Mouse (Mus musculus): Measurements from ENCODE around the gene Acaca. TPM values are rescaled to one million over a fixed set of nuclear protein-coding genes. Genes with fewer than 3 reads are reported as not detected.

Acaca gene
- polyA plus RNA-seq, 1 experiment from 2014 or later = 4.8 TPM

DNA sequence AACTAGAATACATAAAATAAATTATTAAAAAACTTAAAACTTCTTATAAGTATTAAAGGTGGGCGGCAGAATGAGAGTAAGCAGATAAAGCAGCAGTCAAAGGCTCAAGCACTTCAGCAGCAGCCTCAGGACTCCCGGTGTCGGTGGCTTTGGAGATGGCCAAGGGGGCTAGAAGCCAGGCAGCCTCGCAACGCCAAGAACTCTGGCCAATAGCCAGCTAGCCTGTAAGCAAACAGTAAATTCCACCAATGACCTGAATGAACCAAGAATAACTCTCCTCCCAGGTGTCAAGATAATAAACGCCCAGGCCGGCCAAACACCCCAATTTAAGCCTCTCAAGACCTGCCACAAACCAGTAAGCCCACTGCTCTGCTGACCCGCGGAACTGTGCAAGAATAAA lies 13.8 kb upstream of the Acaca start:
- peaks cover 56% of the 10 kb centered on the region for H3K36me3 ChIP-seq
- no peak overlapping the region for H3K27ac ChIP-seq
- H3K9ac ChIP-seq = no peak overlapping the region
- H3K27me3 ChIP-seq = no peaks in the 10 kb centered on the region
- no peaks in the 10 kb centered on the region; the same call in 1 of the 2 replicates for H3K4me1 ChIP-seq (replicated peaks)
- H3K4me3 ChIP-seq (replicated peaks) = no peak overlapping the region
- no peaks in the 10 kb centered on the region for H3K9me3 ChIP-seq (replicated peaks)
- 83% methylated on average over 9 of the region's 9 CpGs for WGBS (ENCODE audit: insufficient replicate concordance)
- ATAC-seq (ENCODE audit: low read depth) (no peak), DNase-seq (no peak)
- H3K4me2 ChIP-seq = no peak overlapping the region

DNA sequence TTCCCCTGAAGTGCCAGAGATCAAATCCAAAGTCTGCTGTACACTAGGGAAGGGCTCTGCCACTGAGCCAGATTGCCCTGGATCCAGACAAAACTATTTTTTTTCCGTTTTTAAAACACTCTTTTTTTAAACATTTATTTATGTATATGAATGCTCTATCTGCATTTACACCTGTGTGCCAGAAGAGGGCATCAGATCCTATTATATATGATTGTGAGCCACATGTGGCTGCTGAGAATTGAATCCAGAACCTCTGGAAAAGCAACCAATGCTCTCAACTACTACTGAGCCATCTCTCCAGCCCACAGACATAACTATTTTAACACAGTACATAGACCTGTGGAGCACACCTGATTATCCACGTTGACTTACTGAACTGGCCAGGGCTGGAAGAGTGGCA lies 13.3 kb upstream of the Acaca start:
- WGBS (ENCODE audit: insufficient replicate concordance) = 51% methylated on average over 2 of the region's 2 CpGs
- DNase-seq (no peak), ATAC-seq (ENCODE audit: low read depth) (no peak)
- Histone ChIP-seq H3K4me3 (replicated peaks) (no peak overlapping the region), H3K4me2 (no peak overlapping the region), H3K27ac (no peak overlapping the region), H3K27me3 (no peaks in the 10 kb centered on the region), H3K36me3 (peaks cover 61% of the 10 kb centered on the region), H3K9ac (no peak overlapping the region), H3K4me1 (replicated peaks) (peaks cover 6% of the 10 kb centered on the region), H3K9me3 (replicated peaks) (no peaks in the 10 kb centered on the region)

DNA sequence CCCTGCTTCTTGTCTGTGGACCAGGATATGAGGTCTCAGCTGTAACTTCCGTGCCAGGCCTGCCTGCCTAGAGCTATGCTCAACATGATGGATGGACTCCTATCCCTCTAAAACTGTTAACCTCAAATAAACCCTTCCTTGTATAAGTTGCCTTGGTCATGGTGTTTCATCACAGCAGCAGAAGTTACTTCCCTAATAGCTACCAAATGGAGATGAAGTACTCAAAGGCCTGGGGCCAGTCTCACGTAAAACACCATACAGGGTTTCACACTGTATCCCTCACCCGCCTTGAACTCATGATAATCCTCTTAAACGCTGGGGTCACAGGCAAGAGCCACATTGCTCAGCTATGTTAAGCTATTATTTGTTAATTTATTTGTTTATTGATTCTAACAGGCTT lies 12.0 kb upstream of the Acaca start:
- ATAC-seq (ENCODE audit: low read depth) (no peak), DNase-seq (no peak)
- Histone ChIP-seq H3K27ac (no peak overlapping the region), H3K4me2 (no peak overlapping the region), H3K9me3 (replicated peaks) (no peaks in the 10 kb centered on the region), H3K9ac (no peak overlapping the region), H3K4me1 (replicated peaks) (peaks cover 10% of the 10 kb centered on the region), H3K27me3 (no peaks in the 10 kb centered on the region), H3K36me3 (peaks cover 62% of the 10 kb centered on the region), H3K4me3 (replicated peaks) (no peak overlapping the region)
- 80% methylated on average over 4 of the region's 4 CpGs for WGBS (ENCODE audit: insufficient replicate concordance)

- Histone ChIP-seq H3K4me3 (replicated peaks) (no peak overlapping the region), H3K9ac (no peak overlapping the region), H3K9me3 (replicated peaks) (no peaks in the 10 kb centered on the region), H3K27me3 (no peaks in the 10 kb centered on the region), H3K27ac (no peak overlapping the region), H3K4me1 (replicated peaks) (peaks cover 10% of the 10 kb centered on the region), H3K36me3 (peaks cover 68% of the 10 kb centered on the region), H3K4me2 (no peak overlapping the region)
- DNase-seq (no peak), ATAC-seq (ENCODE audit: low read depth) (no peak)
- WGBS (ENCODE audit: insufficient replicate concordance) = 70% methylated on average over 12 of the region's 12 CpGs
These were observed 8.2 kb upstream of the Acaca start for GRCm38 (mm10) chr11:84121051-84121956.

- DNase-seq (no peak), ATAC-seq (ENCODE audit: low read depth) (no peak)
- Histone ChIP-seq H3K4me2 (peak overlapping the region; percentile 87), H3K36me3 (peaks cover 28% of the 10 kb centered on the region), H3K4me1 (replicated peaks) (peaks cover 15% of the 10 kb centered on the region), H3K4me3 (replicated peaks) (no peak overlapping the region), H3K9me3 (replicated peaks) (no peaks in the 10 kb centered on the region), H3K9ac (no peak overlapping the region), H3K27me3 (peaks cover 9% of the 10 kb centered on the region), H3K27ac (no peak overlapping the region)
- WGBS (ENCODE audit: insufficient replicate concordance) = 53% methylated on average over 4 of the region's 4 CpGs
These were observed 1.5 kb upstream of the Acaca start for GRCm38 (mm10) chr11:84127977-84128376.

DNA sequence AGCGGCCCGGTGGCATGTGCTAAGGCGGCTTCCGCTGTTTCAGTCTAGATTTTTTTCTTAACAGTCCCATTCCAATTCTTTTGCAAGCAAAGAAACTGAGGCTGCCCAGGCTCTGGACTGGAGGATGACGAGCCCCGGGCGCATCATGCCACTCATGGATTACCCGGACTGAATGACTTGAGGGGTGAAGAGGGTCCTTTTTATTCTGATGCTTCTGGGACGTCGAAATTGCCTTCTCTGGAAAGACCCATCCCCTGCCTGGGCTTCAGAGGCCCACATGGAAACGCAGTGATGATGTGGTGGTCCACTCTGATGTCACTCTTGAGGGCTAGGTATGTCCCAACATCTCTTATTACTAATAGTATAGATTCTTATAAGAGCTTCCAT lies 320 bp downstream of the Acaca start:
- H3K4me3 ChIP-seq (replicated peaks) = peak overlapping the region; percentile 82
- DNase-seq (no peak), ATAC-seq (ENCODE audit: low read depth) (peak; percentile 21; the same call in 1 of the 2 replicates)
- H3K36me3 ChIP-seq = peaks cover 18% of the 10 kb centered on the region
- no peak overlapping the region for H3K27ac ChIP-seq
- WGBS (ENCODE audit: insufficient replicate concordance) = 7% methylated on average over 11 of the region's 11 CpGs
- peak overlapping the region; percentile 88; the same call in 1 of the 2 replicates for H3K9ac ChIP-seq
- H3K9me3 ChIP-seq (replicated peaks) = no peaks in the 10 kb centered on the region
- H3K4me1 ChIP-seq (replicated peaks) = peaks cover 15% of the 10 kb centered on the region
- H3K27me3 ChIP-seq = peaks cover 9% of the 10 kb centered on the region
- H3K4me2 ChIP-seq = peak overlapping the region; percentile 87

DNA sequence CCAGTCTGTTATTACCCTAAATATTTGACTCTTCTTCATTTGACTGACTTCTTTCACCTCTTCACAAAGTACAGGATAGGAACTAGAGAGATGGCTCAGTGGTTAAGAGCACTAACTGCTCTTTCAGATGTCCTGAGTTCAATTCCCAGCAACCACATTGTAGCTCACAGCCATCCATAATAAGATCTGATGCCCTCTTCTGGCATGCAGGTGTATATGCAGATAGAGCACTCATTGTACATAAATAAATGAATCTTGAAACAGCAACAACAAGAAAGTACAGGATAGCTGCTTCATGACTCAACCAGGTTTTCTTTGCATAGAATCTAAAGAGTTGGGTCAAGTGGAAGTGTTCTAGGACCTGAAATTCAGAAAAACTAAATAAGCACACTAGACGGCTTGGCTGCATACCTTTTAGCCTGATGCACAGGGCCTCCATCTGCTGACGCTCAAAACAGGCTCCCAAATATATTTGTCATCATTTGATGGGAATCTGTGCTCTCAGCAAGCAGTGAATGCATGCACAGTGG lies 4.9 kb downstream of the Acaca start:
- H3K4me2 ChIP-seq = no peak overlapping the region
- H3K36me3 ChIP-seq = no peaks in the 10 kb centered on the region
- H3K27me3 ChIP-seq = peaks cover 9% of the 10 kb centered on the region
- no peak for DNase-seq
- 80% methylated on average over 2 of the region's 2 CpGs for WGBS (ENCODE audit: insufficient replicate concordance)
- no peak overlapping the region for H3K9ac ChIP-seq
- H3K27ac ChIP-seq = no peak overlapping the region
- no peak overlapping the region for H3K4me3 ChIP-seq (replicated peaks)
- ATAC-seq (ENCODE audit: low read depth) = no peak
- H3K9me3 ChIP-seq (replicated peaks) = no peaks in the 10 kb centered on the region
- peaks cover 5% of the 10 kb centered on the region for H3K4me1 ChIP-seq (replicated peaks)

- Histone ChIP-seq H3K4me2 (no peak overlapping the region), H3K27ac (no peak overlapping the region), H3K9me3 (replicated peaks) (no peaks in the 10 kb centered on the region), H3K9ac (no peak overlapping the region), H3K27me3 (peaks cover 5% of the 10 kb centered on the region; the same call in 1 of the 2 replicates), H3K4me1 (replicated peaks) (no peaks in the 10 kb centered on the region), H3K4me3 (replicated peaks) (no peak overlapping the region), H3K36me3 (no peaks in the 10 kb centered on the region)
- DNase-seq = no peak
- 54% methylated on average over 3 of the region's 3 CpGs for WGBS (ENCODE audit: insufficient replicate concordance)
- no peak for ATAC-seq (ENCODE audit: low read depth)
These were observed 7.0 kb downstream of the Acaca start for GRCm38 (mm10) chr11:84136453-84136852.

DNA sequence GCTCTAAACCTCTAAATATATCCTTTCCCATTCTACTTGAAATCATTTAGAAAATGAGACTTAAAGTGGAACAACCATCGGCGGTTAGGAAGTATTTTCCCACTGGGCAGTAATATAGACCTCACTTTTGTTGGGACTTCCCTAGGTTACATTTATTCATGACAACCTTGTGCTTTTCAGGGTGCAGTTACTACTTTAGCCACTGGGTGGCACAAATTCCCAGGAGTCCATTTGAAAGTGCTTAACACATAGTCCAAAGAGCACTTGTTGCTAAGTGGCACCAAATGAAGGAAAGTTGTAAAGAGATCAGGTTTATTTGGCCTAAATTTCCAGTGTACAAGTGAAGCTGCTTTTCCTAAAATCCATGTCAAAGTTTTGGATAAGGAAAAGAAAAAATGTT lies 12.3 kb downstream of the Acaca start:
- no peaks in the 10 kb centered on the region for H3K9me3 ChIP-seq (replicated peaks)
- ATAC-seq (ENCODE audit: low read depth) (no peak), DNase-seq (peak; percentile 38)
- no peak overlapping the region for H3K27ac ChIP-seq
- no peak overlapping the region for H3K9ac ChIP-seq
- peaks cover 2% of the 10 kb centered on the region; the same call in 1 of the 2 replicates for H3K4me1 ChIP-seq (replicated peaks)
- H3K36me3 ChIP-seq = no peaks in the 10 kb centered on the region
- 16% methylated on average over 2 of the region's 2 CpGs for WGBS (ENCODE audit: insufficient replicate concordance)
- H3K27me3 ChIP-seq = peaks cover 5% of the 10 kb centered on the region; the same call in 1 of the 2 replicates
- H3K4me2 ChIP-seq = no peak overlapping the region
- H3K4me3 ChIP-seq (replicated peaks) = no peak overlapping the region

GRCm38 (mm10) chr11:84145201-84145798 lies 15.8 kb downstream of the Acaca start:
- ATAC-seq (ENCODE audit: low read depth) (no peak), DNase-seq (no peak)
- no peak overlapping the region for H3K9ac ChIP-seq
- WGBS (ENCODE audit: insufficient replicate concordance) = 56% methylated on average over 10 of the region's 10 CpGs
- H3K4me3 ChIP-seq (replicated peaks) = no peak overlapping the region
- H3K4me1 ChIP-seq (replicated peaks) = peaks cover 6% of the 10 kb centered on the region; the same call in 1 of the 2 replicates
- peaks cover 5% of the 10 kb centered on the region; the same call in 1 of the 2 replicates for H3K27me3 ChIP-seq
- H3K36me3 ChIP-seq = no peaks in the 10 kb centered on the region
- H3K9me3 ChIP-seq (replicated peaks) = no peaks in the 10 kb centered on the region
- H3K4me2 ChIP-seq = no peak overlapping the region
- H3K27ac ChIP-seq = no peak overlapping the region

DNA sequence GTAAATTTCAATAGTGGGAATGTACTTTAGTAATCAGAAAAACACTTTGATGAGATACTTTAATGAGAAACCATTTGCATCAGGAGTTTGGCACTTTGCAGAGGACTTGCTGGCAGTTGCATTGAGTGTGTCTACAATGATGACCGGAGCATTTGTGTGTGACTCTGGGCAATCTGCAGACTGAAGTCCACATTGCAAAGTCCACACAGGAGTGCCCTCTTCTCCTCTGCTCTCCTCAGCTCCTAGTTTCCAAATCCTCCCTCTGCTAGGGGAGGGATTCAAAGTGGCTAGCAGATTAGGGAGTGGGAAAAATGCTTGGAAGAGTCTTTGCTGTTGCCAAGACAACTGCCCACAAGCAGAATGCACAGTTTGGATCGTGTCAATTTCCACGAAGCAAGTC lies 16.6 kb downstream of the Acaca start:
- DNase-seq (no peak), ATAC-seq (ENCODE audit: low read depth) (no peak)
- peaks cover 6% of the 10 kb centered on the region; the same call in 1 of the 2 replicates for H3K4me1 ChIP-seq (replicated peaks)
- WGBS (ENCODE audit: insufficient replicate concordance) = 59% methylated on average over 3 of the region's 3 CpGs
- H3K9ac ChIP-seq = no peak overlapping the region
- no peaks in the 10 kb centered on the region for H3K9me3 ChIP-seq (replicated peaks)
- H3K27me3 ChIP-seq = peaks cover 5% of the 10 kb centered on the region; the same call in 1 of the 2 replicates
- H3K27ac ChIP-seq = no peak overlapping the region
- no peaks in the 10 kb centered on the region for H3K36me3 ChIP-seq
- no peak overlapping the region for H3K4me2 ChIP-seq
- H3K4me3 ChIP-seq (replicated peaks) = no peak overlapping the region

All from liver, embryonic 13.5 days (tissue).